Mouse (Mus musculus) forebrain, embryonic 10.5 days (tissue): ENCODE data around the gene Atraid. TPM values are rescaled to one million over a fixed set of nuclear protein-coding genes. Genes with fewer than 3 reads are reported as not detected.

ENCODE experiments used
- DNase-seq: peaks from one replicate; pipeline ENCODE4 v3.0.0-alpha.2; 2017; ENCODE audit warnings: low spot score; ENCODE audit errors: extremely low spot score
- H3K27ac ChIP-seq: fragments of 300-500 bp; sonication (generic); 2 replicates; pipeline ENCODE4 v1.5.1; 2016; ENCODE audit warnings: mild to moderate bottlenecking
- H3K27me3 ChIP-seq: fragments of 300-500 bp; sonication (generic); 2 replicates; pipeline ENCODE4 v1.6.1; 2016; ENCODE audit warnings: mild to moderate bottlenecking; ENCODE audit not compliant: poor library complexity, severe bottlenecking
- H3K36me3 ChIP-seq: fragments of 300-500 bp; sonication (generic); replicated peaks from 2 replicates; pipeline ENCODE4 v1.6.1; 2016; ENCODE audit warnings: mild to moderate bottlenecking, moderate library complexity
- H3K4me1 ChIP-seq: fragments of 300-500 bp; sonication (generic); 2 replicates; pipeline ENCODE4 v1.6.1; 2016
- H3K4me3 ChIP-seq: fragments of 300-500 bp; sonication (generic); 2 replicates; pipeline ENCODE4 v1.5.1; 2016; ENCODE audit warnings: mild to moderate bottlenecking, moderate library complexity
- H3K9me3 ChIP-seq: fragments of 300-500 bp; sonication (generic); 2 replicates; pipeline ENCODE4 v1.6.1; 2016; ENCODE audit warnings: mild to moderate bottlenecking, moderate library complexity
- WGBS: fragments of 180-500 bp; shearing (Covaris S2); methylation state at CpG from one replicate; pipeline ENCODE4 v1.1.7; 2016; 5-methylcytosine and 5-hydroxymethylcytosine counted together
- polyA plus RNA-seq: library from polyadenylated mRNA; unstranded; fragments of >200 nt; fragmentation: Nextera tagmentation; extraction: Ambion mirVana; gene quantifications from 2 replicates; pipeline ENCODE4 v1.2.1, GENCODE M21; 2016

The Atraid gene
- polyA plus RNA-seq, 1 experiment from 2014 or later: 71.5 TPM

DNA sequence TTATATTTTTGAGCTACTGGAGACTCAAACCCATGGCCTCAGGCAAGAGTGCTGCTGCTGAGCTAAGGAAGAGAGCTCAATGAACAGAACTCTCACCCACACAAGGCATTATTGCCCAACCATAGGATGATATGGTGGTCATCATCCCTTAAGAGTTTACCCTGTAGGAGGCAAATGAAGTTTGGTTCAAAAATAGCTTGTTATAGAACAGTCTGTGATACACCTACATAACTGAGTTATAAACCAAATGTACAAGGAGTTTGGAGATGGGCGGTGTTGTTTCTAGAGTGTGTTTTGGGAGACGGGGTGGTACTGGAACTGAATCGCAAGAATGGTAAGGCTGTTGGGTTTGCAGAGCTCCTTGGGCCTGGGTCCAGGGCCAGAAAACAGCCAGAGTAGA, 21.7 kb downstream of the Atraid start:
- DNase-seq: no peak
- H3K27ac ChIP-seq: no peak overlapping the region
- no peaks in the 10 kb centered on the region for H3K9me3 ChIP-seq
- peaks cover 100% of the 10 kb centered on the region for H3K36me3 ChIP-seq
- WGBS: 98% methylated on average over 3 of the region's 3 CpGs
- H3K27me3 ChIP-seq: no peaks in the 10 kb centered on the region
- H3K4me1 ChIP-seq: no peaks in the 10 kb centered on the region
- H3K4me3 ChIP-seq: no peak overlapping the region

DNA sequence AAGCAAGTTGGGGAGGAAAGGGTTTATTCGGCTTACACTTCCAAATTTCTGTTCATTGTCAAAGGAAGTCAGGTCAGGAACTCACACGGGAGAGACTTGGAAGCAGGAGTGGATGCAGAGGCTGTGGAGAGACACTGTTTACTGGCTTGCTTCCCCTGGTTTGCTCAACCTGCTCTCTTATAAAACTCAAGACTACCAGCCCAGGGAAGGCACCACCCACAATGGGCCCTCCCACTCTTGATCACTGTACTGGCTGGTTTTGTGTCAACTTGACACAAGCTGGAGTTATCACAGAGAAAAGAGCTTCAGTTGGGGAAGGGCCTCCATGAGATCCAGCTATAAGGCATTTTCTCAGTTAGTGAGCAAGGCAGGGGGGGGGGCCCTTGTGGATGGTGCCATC, 22.9 kb downstream of the Atraid start:
- Histone ChIP-seq H3K27me3 (no peaks in the 10 kb centered on the region), H3K36me3 (peaks cover 100% of the 10 kb centered on the region), H3K27ac (no peak overlapping the region), H3K4me3 (no peak overlapping the region), H3K4me1 (no peaks in the 10 kb centered on the region), H3K9me3 (no peaks in the 10 kb centered on the region)
- no peak for DNase-seq
- 95% methylated on average over 2 of the region's 2 CpGs for WGBS

DNA sequence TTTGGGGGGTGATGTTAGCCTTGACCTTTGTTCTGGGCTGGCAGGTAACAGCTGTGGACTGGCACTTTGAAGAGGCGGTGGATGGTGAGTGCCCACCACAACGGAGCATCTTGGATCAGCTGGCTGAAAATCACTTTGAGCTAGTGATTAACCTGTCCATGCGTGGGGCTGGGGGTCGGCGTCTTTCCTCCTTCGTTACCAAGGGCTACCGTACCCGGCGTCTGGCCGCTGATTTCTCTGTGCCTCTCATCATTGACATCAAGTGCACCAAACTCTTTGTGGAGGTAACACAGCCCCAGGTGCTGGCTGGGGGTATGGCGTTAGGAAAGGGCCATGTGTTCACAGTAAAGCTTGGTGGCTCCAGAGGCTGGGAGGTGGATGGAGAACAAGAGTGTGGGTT, 23.7 kb downstream of the Atraid start:
- DNase-seq: no peak
- Histone ChIP-seq H3K4me3 (no peak overlapping the region), H3K36me3 (peaks cover 100% of the 10 kb centered on the region), H3K9me3 (no peaks in the 10 kb centered on the region), H3K4me1 (no peaks in the 10 kb centered on the region), H3K27me3 (no peaks in the 10 kb centered on the region), H3K27ac (no peak overlapping the region)
- WGBS: 96% methylated on average over 11 of the region's 11 CpGs

DNA sequence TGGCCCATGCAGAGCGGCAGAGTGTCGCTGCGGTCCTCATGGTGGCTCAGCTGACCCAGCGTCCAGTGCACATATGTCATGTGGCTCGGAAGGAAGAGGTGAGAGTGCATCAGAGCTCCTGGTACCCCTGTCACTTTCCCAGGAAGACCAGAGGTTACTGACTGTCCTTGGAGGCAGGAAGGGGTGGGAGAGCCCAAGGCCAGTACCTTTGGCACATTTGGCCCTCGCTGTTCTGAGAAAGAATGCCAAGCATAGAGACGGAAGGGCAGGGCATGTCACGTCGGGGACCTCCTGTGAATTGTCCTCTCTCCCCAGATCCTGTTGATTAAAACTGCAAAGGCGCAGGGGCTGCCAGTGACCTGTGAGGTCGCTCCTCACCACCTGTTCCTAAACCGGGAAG, 25.1 kb downstream of the Atraid start:
- WGBS: 92% methylated on average over 12 of the region's 12 CpGs
- Histone ChIP-seq H3K9me3 (no peaks in the 10 kb centered on the region), H3K27me3 (no peaks in the 10 kb centered on the region), H3K4me3 (no peak overlapping the region), H3K27ac (no peak overlapping the region), H3K36me3 (peaks cover 100% of the 10 kb centered on the region), H3K4me1 (no peaks in the 10 kb centered on the region)
- DNase-seq: no peak

DNA sequence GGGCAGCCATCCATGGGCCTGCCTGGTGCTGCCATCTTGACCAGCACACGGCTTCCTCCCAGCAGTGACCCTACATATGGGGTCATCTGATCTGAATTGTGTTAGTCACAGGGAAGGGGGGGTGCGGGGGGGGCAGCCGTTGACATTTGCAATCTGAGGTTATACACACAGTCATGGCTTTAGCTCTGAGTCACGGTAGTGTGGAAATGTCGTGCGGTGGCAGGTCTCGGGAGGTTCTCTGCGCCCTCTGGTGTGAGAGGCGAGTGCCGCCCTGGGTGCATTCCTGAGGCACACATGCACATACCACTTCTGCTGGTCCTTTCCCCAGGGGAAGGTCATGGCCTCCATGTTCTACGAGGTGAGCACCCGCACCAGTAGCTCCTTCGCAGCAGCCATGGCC, 28.2 kb downstream of the Atraid start:
- WGBS: 94% methylated on average over 13 of the region's 13 CpGs
- H3K4me3 ChIP-seq: no peak overlapping the region
- peaks cover 82% of the 10 kb centered on the region for H3K36me3 ChIP-seq
- H3K4me1 ChIP-seq: no peaks in the 10 kb centered on the region
- no peak overlapping the region for H3K27ac ChIP-seq
- no peaks in the 10 kb centered on the region for H3K9me3 ChIP-seq
- H3K27me3 ChIP-seq: no peaks in the 10 kb centered on the region
- DNase-seq: no peak

DNA sequence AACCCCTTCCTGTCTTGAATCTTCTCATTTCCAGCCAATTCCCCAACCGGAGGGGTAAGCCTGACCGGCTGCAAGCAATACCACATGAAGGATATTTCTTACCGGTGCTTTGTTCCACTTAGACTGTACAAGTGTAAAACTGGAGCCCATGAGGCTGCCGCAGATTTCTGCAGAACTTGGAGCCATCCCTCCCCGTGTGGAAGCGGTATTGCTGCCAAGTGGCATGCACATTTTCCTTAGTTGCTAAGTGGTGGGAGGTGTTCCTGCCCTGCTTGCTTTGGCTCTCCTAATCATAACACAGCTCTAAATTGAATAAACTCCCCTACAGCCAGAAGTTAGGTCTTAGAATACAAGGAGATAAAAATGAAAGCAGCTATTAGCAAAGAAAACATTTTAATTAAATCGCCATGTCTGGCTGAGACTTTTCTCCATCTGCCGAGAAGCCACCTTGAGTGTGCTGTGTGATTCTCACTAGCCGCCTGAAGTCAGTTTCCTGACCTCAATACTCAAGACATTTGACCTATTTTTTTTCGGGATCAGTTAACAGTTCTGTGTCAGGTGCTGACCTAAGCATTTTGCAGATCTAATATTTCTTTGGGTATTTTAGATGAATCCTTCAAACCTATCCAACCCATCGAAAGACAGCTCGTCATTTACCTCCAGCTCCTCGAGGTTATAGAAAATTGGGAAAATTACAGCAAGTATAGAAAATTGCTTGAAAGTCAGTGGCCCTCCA, 32.1 kb downstream of the Atraid start:
- no peak for DNase-seq
- H3K4me1 ChIP-seq: peaks cover 23% of the 10 kb centered on the region
- WGBS: 87% methylated on average over 13 of the region's 13 CpGs
- H3K27me3 ChIP-seq: peaks cover 14% of the 10 kb centered on the region
- H3K36me3 ChIP-seq: peaks cover 43% of the 10 kb centered on the region
- H3K27ac ChIP-seq: no peak overlapping the region
- no peak overlapping the region for H3K4me3 ChIP-seq
- no peaks in the 10 kb centered on the region for H3K9me3 ChIP-seq

DNA sequence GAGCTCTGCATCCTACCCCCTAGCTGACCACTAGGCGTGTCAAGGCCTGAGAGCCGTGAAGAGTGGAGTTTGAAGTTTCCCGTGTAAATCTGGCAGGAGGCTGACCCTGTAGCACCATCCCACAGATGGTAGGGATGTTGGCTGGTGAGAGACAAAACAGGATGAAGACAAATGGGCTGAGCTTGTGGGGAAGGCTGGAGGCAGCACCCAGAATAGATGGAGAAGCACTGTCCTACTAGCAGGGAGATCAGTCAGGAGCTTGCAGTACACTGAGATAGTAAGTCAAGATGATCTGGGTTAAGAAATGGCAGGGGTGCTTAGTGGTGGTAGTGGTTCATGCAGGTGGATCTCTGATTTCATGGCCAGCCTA, 32.7 kb downstream of the Atraid start:
- DNase-seq: no peak
- peaks cover 14% of the 10 kb centered on the region for H3K27me3 ChIP-seq
- peaks cover 38% of the 10 kb centered on the region for H3K36me3 ChIP-seq
- 80% methylated on average over 3 of the region's 3 CpGs for WGBS
- H3K4me3 ChIP-seq: no peak overlapping the region
- no peaks in the 10 kb centered on the region for H3K9me3 ChIP-seq
- H3K4me1 ChIP-seq: peaks cover 23% of the 10 kb centered on the region
- no peak overlapping the region for H3K27ac ChIP-seq

DNA sequence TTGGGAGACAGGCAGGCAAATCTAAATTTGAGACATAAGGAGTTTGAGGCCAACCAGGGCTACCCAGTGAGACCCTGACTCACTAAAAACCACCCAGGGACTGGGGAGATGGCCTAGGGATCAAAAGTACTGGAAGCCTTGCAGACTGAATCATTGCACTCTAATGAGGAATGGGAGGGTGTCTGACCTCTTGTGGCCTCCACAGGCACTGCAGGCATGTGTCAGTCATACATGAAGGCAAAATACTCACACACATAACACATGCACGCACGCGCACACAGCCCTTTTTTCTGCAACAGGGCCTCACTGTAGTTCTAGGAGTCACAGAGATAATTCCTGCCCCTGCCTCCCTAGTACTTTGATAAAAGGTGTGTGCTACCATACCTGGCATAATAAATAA, 33.3 kb downstream of the Atraid start:
- Histone ChIP-seq H3K36me3 (peaks cover 32% of the 10 kb centered on the region), H3K27ac (no peak overlapping the region), H3K4me3 (no peak overlapping the region), H3K27me3 (peaks cover 19% of the 10 kb centered on the region), H3K9me3 (no peaks in the 10 kb centered on the region), H3K4me1 (peaks cover 26% of the 10 kb centered on the region)
- peak; percentile 50 for DNase-seq
- 70% methylated on average over 3 of the region's 3 CpGs for WGBS

DNA sequence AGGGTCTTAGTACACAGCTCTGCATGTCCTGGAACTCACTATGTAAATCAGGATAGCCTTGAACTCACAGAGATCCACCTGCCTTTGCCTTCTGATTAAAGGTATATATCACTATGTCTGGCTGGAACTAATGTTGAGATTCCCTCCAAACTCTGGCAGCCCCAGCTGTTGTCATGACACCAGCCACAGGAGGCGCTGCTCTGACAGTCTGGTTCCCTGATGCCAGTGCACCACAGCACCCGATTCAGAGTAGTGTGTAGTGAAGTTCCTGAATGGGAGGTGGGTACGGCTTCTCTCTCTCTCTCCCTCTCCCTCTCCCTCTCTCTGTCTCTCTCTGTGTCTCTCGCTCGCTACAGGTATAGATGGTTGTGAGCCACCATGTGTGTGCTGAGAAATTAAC, 34.2 kb downstream of the Atraid start:
- peak; percentile 63 for DNase-seq
- Histone ChIP-seq H3K27ac (no peak overlapping the region), H3K9me3 (no peaks in the 10 kb centered on the region), H3K36me3 (peaks cover 22% of the 10 kb centered on the region), H3K4me3 (no peak overlapping the region), H3K27me3 (peaks cover 29% of the 10 kb centered on the region), H3K4me1 (peaks cover 30% of the 10 kb centered on the region)
- 11% methylated on average over 5 of the region's 5 CpGs for WGBS

DNA sequence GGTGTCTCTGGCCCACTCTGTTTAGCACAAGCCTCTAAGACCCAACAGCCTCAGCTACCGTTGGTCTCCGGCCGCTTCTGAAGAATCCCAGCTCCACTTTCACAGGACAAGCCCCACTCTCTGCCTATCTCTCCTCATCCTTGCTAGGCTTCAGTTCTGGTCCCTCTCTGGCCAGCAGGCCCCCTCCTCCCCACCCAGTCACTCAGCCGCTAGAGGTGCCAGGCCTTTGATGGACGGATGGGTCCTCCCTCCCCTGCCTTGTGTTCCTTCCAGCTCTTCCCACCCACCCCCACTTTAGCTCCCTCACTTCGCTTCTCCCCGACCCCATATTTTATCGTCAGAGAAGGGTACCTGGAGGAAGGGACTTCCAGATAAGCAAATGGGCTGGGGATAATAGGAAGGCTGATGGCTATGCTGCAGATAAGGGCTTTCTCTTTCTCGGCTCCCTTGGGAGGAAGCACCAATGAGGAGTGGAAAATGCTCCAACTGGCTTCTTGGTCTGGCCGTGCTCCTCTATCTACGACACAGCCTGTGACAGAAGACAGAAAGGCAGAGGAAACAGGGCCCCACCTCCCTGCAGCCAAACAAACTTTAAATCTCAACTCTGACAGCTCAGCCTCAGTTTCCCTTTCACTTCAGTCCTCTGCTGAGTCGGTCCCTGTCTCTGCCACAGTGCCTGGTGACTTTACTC, 35.0 kb downstream of the Atraid start:
- H3K4me1 ChIP-seq: peaks cover 30% of the 10 kb centered on the region
- DNase-seq: no peak
- H3K27ac ChIP-seq: 0 out of 2 replicates have a peak overlapping the region, but pooled peaks have one; percentile 5
- H3K36me3 ChIP-seq: peaks cover 15% of the 10 kb centered on the region
- 46% methylated on average over 12 of the region's 12 CpGs for WGBS
- H3K9me3 ChIP-seq: no peaks in the 10 kb centered on the region
- no peak overlapping the region for H3K4me3 ChIP-seq
- H3K27me3 ChIP-seq: peaks cover 36% of the 10 kb centered on the region

DNA sequence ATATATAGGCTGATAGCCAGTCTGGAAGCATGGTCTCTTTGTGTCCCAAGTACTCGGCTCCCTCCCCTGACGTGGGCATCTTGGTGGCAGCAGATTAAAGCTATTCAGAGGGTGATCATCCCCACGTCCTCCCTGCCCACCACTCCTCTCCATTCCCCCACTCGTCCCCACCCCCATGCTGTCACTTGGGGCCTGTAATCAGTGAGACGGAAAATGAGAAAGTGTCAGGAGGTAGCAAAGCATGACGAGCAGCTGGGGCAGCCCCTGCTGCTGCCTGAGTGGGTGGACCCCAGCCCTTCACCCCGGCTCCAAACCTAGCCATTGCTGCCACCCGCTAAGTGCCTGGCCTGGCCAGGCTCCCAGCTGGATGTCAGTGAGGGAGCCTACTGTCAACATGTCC, 35.8 kb downstream of the Atraid start:
- H3K27ac ChIP-seq: no peak overlapping the region
- peaks cover 30% of the 10 kb centered on the region for H3K4me1 ChIP-seq
- no peak overlapping the region for H3K4me3 ChIP-seq
- DNase-seq: no peak
- H3K9me3 ChIP-seq: no peaks in the 10 kb centered on the region
- WGBS: 12% methylated on average over 8 of the region's 8 CpGs
- peaks cover 6% of the 10 kb centered on the region for H3K36me3 ChIP-seq
- peaks cover 45% of the 10 kb centered on the region for H3K27me3 ChIP-seq

DNA sequence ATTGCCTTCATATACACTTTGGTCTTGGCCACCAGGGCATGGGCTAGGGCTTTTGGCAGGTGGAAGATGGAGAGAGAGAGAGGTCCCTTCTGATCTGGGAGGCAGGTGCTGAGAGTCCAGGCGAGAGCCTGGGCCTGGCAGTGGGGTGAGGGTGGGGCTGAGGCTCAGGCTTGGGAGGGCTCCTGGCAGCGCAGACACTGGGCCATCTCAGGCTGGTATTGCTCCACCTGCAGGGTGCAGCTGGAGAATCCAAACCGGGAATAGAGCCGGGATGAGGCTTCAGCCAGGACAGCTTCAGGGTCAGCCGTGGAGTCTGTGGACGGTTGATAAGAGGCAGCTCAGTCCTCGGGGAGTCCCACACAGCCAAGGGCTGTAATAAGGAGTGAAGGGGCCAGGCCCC, 38.5 kb downstream of the Atraid start:
- no peak overlapping the region for H3K4me3 ChIP-seq
- peaks cover 30% of the 10 kb centered on the region for H3K4me1 ChIP-seq
- peaks cover 72% of the 10 kb centered on the region for H3K27me3 ChIP-seq
- H3K36me3 ChIP-seq: no peaks in the 10 kb centered on the region
- no peak overlapping the region for H3K27ac ChIP-seq
- H3K9me3 ChIP-seq: no peaks in the 10 kb centered on the region
- no peak for DNase-seq
- WGBS: 36% methylated on average over 7 of the region's 7 CpGs

DNA sequence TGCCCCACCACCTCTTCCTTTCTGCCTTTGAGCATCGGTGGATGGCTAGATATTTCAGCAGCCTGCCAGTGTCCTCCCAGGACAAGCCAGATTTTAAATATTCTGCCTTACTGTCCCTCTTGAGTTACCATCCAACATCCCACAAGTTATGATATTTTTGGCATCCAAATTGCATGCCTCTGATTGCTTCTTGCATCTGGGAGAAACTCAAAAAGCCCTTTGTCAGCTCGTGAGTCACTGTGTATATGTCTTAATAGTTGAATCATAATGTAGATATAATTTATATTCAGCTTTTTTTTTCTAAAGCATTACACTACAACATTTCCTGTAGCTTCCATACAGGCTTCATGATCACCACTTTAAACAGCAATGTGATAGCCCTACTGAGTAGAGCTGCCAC, 39.0 kb downstream of the Atraid start:
- peaks cover 33% of the 10 kb centered on the region for H3K4me1 ChIP-seq
- no peak overlapping the region for H3K27ac ChIP-seq
- no peak for DNase-seq
- H3K4me3 ChIP-seq: no peak overlapping the region
- no peaks in the 10 kb centered on the region for H3K9me3 ChIP-seq
- H3K36me3 ChIP-seq: no peaks in the 10 kb centered on the region
- 81% methylated on average over 2 of the region's 2 CpGs for WGBS
- H3K27me3 ChIP-seq: peaks cover 77% of the 10 kb centered on the region
